Mouse (Mus musculus) gastrocnemius, adult 8-10 months (tissue): ENCODE measurements around the gene Pim3. TPM values are rescaled to one million over a fixed set of nuclear protein-coding genes. Genes with fewer than 3 reads are reported as not detected.

Experiments used
- DNase-seq, 2 experiments: peaks; one replicate each; pipeline ENCODE4 v3.0.0; 2022; ENCODE audit warnings: low spot score in 2 of 2
- total RNA-seq, 4 experiments: library from RNA; stranded (reverse); gene quantifications; 2 replicates each; pipeline ENCODE4 v1.2.4; 2022

Pim3 gene
- total RNA-seq, 4 experiments from 2014 or later = 19.5 to 42.9 (median 25.7) TPM

- DNase-seq = no peak
These were observed 15.0 kb downstream of the Pim3 start for GRCm38 (mm10) chr15:88877021-88877400.

- DNase-seq = no peak
These were observed 19.5 kb downstream of the Pim3 start for GRCm38 (mm10) chr15:88881253-88882044.

GRCm38 (mm10) chr15:88882851-88883250 lies 20.9 kb downstream of the Pim3 start:
- no peak for DNase-seq

GRCm38 (mm10) chr15:88883342-88883741 lies 21.4 kb downstream of the Pim3 start:
- DNase-seq = no peak

GRCm38 (mm10) chr15:88885376-88885775 lies 23.4 kb downstream of the Pim3 start:
- no peak for DNase-seq

- DNase-seq = no peak
These were observed 27.0 kb downstream of the Pim3 start for GRCm38 (mm10) chr15:88889032-88889431.

- DNase-seq = no peak
These were observed 28.0 kb downstream of the Pim3 start for GRCm38 (mm10) chr15:88889994-88890393.

GRCm38 (mm10) chr15:88890751-88891675 lies 29.0 kb downstream of the Pim3 start:
- DNase-seq = no peak

GRCm38 (mm10) chr15:88891676-88892040 lies 29.7 kb downstream of the Pim3 start:
- DNase-seq = no peak

- DNase-seq = no peak
These were observed 30.3 kb downstream of the Pim3 start for GRCm38 (mm10) chr15:88892252-88892651.

GRCm38 (mm10) chr15:88892876-88893275 lies 30.9 kb downstream of the Pim3 start:
- DNase-seq = no peak

GRCm38 (mm10) chr15:88895119-88895518 lies 33.1 kb downstream of the Pim3 start:
- no peak for DNase-seq

- no peak for DNase-seq
These were observed 33.9 kb downstream of the Pim3 start for GRCm38 (mm10) chr15:88895891-88896290.

- no peak for DNase-seq
These were observed 34.5 kb downstream of the Pim3 start for GRCm38 (mm10) chr15:88896341-88896980.

GRCm38 (mm10) chr15:88902200-88902875 lies 40.4 kb downstream of the Pim3 start:
- no peak for DNase-seq

GRCm38 (mm10) chr15:88903086-88903485 lies 41.1 kb downstream of the Pim3 start:
- no peak for DNase-seq

GRCm38 (mm10) chr15:88904056-88904811 lies 42.2 kb downstream of the Pim3 start:
- no peak for DNase-seq

GRCm38 (mm10) chr15:88906347-88906746 lies 44.4 kb downstream of the Pim3 start:
- DNase-seq = no peak

GRCm38 (mm10) chr15:88915046-88915445 lies 53.1 kb downstream of the Pim3 start:
- no peak for DNase-seq
